Mouse (Mus musculus): Measurements from ENCODE around the gene Gm17657. TPM values are rescaled to one million over a fixed set of nuclear protein-coding genes. Genes with fewer than 3 reads are reported as not detected.

The Gm17657 gene
- polyA plus RNA-seq, 1 experiment from 2014 or later = not detected

GRCm38 (mm10) chr17:29568435-29568834 lies 19.0 kb upstream of the Gm17657 start:
- no peak for DNase-seq (ENCODE audit: low spot score)
- peaks cover 86% of the 10 kb centered on the region for H3K36me3 ChIP-seq
- WGBS = 89% methylated on average over 15 of the region's 15 CpGs
- H3K9me3 ChIP-seq (replicated peaks) = no peaks in the 10 kb centered on the region
- no peak overlapping the region for H3K4me3 ChIP-seq
- no peaks in the 10 kb centered on the region for H3K27me3 ChIP-seq (ENCODE audit: low read depth, poor library complexity, severe bottlenecking)
- H3K27ac ChIP-seq = no peak overlapping the region
- 0 out of 2 replicates have a peak, but pooled peaks cover 8% of the 10 kb centered on the region for H3K4me1 ChIP-seq

GRCm38 (mm10) chr17:29565521-29565920 lies 16.1 kb upstream of the Gm17657 start:
- H3K4me3 ChIP-seq = no peak overlapping the region
- 98% methylated on average over 5 of the region's 5 CpGs for WGBS
- DNase-seq (ENCODE audit: low spot score) = no peak

GRCm38 (mm10) chr17:29558476-29558875 lies 9.0 kb upstream of the Gm17657 start:
- Histone ChIP-seq H3K4me3 (no peak overlapping the region), H3K9me3 (replicated peaks) (no peaks in the 10 kb centered on the region), H3K4me1 (no peaks in the 10 kb centered on the region), H3K27ac (no peak overlapping the region), H3K27me3 (ENCODE audit: low read depth, poor library complexity, severe bottlenecking) (no peaks in the 10 kb centered on the region), H3K36me3 (peaks cover 31% of the 10 kb centered on the region)
- 76% methylated on average over 5 of the region's 5 CpGs for WGBS
- no peak for DNase-seq (ENCODE audit: low spot score)

More at GRCm38 (mm10) chr17:29565521-29565920, 16.1 kb upstream of the Gm17657 start:
- no peaks in the 10 kb centered on the region for H3K27me3 ChIP-seq (ENCODE audit: low read depth, poor library complexity, severe bottlenecking)
- 0 out of 2 replicates have a peak, but pooled peaks cover 8% of the 10 kb centered on the region for H3K4me1 ChIP-seq
- H3K36me3 ChIP-seq = peaks cover 57% of the 10 kb centered on the region
- no peak overlapping the region for H3K27ac ChIP-seq
- H3K9me3 ChIP-seq (replicated peaks) = no peaks in the 10 kb centered on the region

GRCm38 (mm10) chr17:29556893-29557292 lies 7.5 kb upstream of the Gm17657 start:
- H3K4me3 ChIP-seq = no peak overlapping the region
- no peaks in the 10 kb centered on the region for H3K27me3 ChIP-seq (ENCODE audit: low read depth, poor library complexity, severe bottlenecking)
- H3K4me1 ChIP-seq = no peaks in the 10 kb centered on the region
- no peak overlapping the region for H3K27ac ChIP-seq
- WGBS = 85% methylated on average over 7 of the region's 7 CpGs
- no peak for DNase-seq (ENCODE audit: low spot score)
- no peaks in the 10 kb centered on the region for H3K9me3 ChIP-seq (replicated peaks)
- H3K36me3 ChIP-seq = peaks cover 31% of the 10 kb centered on the region

- Histone ChIP-seq H3K36me3 (peaks cover 31% of the 10 kb centered on the region), H3K9me3 (replicated peaks) (no peaks in the 10 kb centered on the region), H3K4me3 (no peak overlapping the region), H3K27me3 (ENCODE audit: low read depth, poor library complexity, severe bottlenecking) (no peaks in the 10 kb centered on the region), H3K27ac (no peak overlapping the region), H3K4me1 (no peaks in the 10 kb centered on the region)
- WGBS = 93% methylated on average over 10 of the region's 10 CpGs
- DNase-seq (ENCODE audit: low spot score) = no peak
Observed at GRCm38 (mm10) chr17:29556456-29556855, 7.0 kb upstream of the Gm17657 start.

- H3K4me1 ChIP-seq = peaks cover 19% of the 10 kb centered on the region
- DNase-seq (ENCODE audit: low spot score) = no peak
- peaks cover 22% of the 10 kb centered on the region for H3K36me3 ChIP-seq
- H3K27ac ChIP-seq = no peak overlapping the region
- no peak overlapping the region for H3K4me3 ChIP-seq
- no peaks in the 10 kb centered on the region for H3K27me3 ChIP-seq (ENCODE audit: low read depth, poor library complexity, severe bottlenecking)
- no peaks in the 10 kb centered on the region for H3K9me3 ChIP-seq (replicated peaks)
Observed at GRCm38 (mm10) chr17:29554176-29554575, 4.7 kb upstream of the Gm17657 start.

GRCm38 (mm10) chr17:29552162-29552732 lies 2.8 kb upstream of the Gm17657 start, which contains the start of gene Tmem217:
Gene Tmem217, minus strand, starts transcription at chr17:29552385.
- WGBS = 89% methylated on average over 5 of the region's 5 CpGs
- Histone ChIP-seq H3K4me3 (no peak within 1 kb of the TSS), H3K9me3 (replicated peaks) (no peaks in the 10 kb centered on the region), H3K27ac (no peak within 1 kb of the TSS), H3K27me3 (ENCODE audit: low read depth, poor library complexity, severe bottlenecking) (0 out of 2 replicates have a peak, but pooled peaks cover 3% of the 10 kb centered on the region), H3K4me1 (peaks cover 20% of the 10 kb centered on the region), H3K36me3 (peaks cover 17% of the 10 kb centered on the region)
- DNase-seq (ENCODE audit: low spot score) = no peak

- WGBS = 68% methylated on average over 6 of the region's 6 CpGs
- no peak overlapping the region for H3K27ac ChIP-seq
Observed at GRCm38 (mm10) chr17:29551019-29551418, 1.6 kb upstream of the Gm17657 start.

GRCm38 (mm10) chr17:29548994-29549393 lies 444 bp downstream of the Gm17657 start:
- peak overlapping the region; percentile 99; the same call in 1 of the 2 replicates for H3K4me3 ChIP-seq
- H3K27me3 ChIP-seq (ENCODE audit: low read depth, poor library complexity, severe bottlenecking) = 0 out of 2 replicates have a peak, but pooled peaks cover 3% of the 10 kb centered on the region
- WGBS = 61% methylated on average over 8 of the region's 8 CpGs
- no peaks in the 10 kb centered on the region for H3K36me3 ChIP-seq
- no peak overlapping the region for H3K27ac ChIP-seq
- DNase-seq (ENCODE audit: low spot score) = no peak
- peaks cover 20% of the 10 kb centered on the region for H3K4me1 ChIP-seq
- no peaks in the 10 kb centered on the region for H3K9me3 ChIP-seq (replicated peaks)

More at GRCm38 (mm10) chr17:29551019-29551418, 1.6 kb upstream of the Gm17657 start:
- Histone ChIP-seq H3K27me3 (ENCODE audit: low read depth, poor library complexity, severe bottlenecking) (0 out of 2 replicates have a peak, but pooled peaks cover 3% of the 10 kb centered on the region), H3K9me3 (replicated peaks) (no peaks in the 10 kb centered on the region), H3K36me3 (peaks cover 9% of the 10 kb centered on the region; the same call in 1 of the 2 replicates), H3K4me1 (peaks cover 20% of the 10 kb centered on the region), H3K4me3 (peak overlapping the region; percentile 99; the same call in 1 of the 2 replicates)
- DNase-seq (ENCODE audit: low spot score) = no peak

GRCm38 (mm10) chr17:29548494-29548893 lies 944 bp downstream of the Gm17657 start:
- 73% methylated on average over 3 of the region's 3 CpGs for WGBS
- Histone ChIP-seq H3K27ac (no peak overlapping the region), H3K4me1 (peaks cover 20% of the 10 kb centered on the region), H3K4me3 (no peak overlapping the region), H3K27me3 (ENCODE audit: low read depth, poor library complexity, severe bottlenecking) (0 out of 2 replicates have a peak, but pooled peaks cover 3% of the 10 kb centered on the region), H3K9me3 (replicated peaks) (no peaks in the 10 kb centered on the region), H3K36me3 (no peaks in the 10 kb centered on the region)
- DNase-seq (ENCODE audit: low spot score) = no peak

- no peak overlapping the region for H3K4me3 ChIP-seq
- 94% methylated on average over 5 of the region's 5 CpGs for WGBS
- DNase-seq (ENCODE audit: low spot score) = no peak
- H3K27me3 ChIP-seq (ENCODE audit: low read depth, poor library complexity, severe bottlenecking) = 0 out of 2 replicates have a peak, but pooled peaks cover 3% of the 10 kb centered on the region
- peaks cover 9% of the 10 kb centered on the region for H3K4me1 ChIP-seq
- no peak overlapping the region for H3K27ac ChIP-seq
- no peaks in the 10 kb centered on the region for H3K36me3 ChIP-seq
- no peaks in the 10 kb centered on the region for H3K9me3 ChIP-seq (replicated peaks)
Observed at GRCm38 (mm10) chr17:29545241-29545640, 4.2 kb downstream of the Gm17657 start.

- no peak for DNase-seq (ENCODE audit: low spot score)
- no peaks in the 10 kb centered on the region for H3K9me3 ChIP-seq (replicated peaks)
- H3K27ac ChIP-seq = no peak overlapping the region
- H3K36me3 ChIP-seq = no peaks in the 10 kb centered on the region
- 0 out of 2 replicates have a peak, but pooled peaks cover 3% of the 10 kb centered on the region for H3K27me3 ChIP-seq (ENCODE audit: low read depth, poor library complexity, severe bottlenecking)
- H3K4me3 ChIP-seq = no peak overlapping the region
- H3K4me1 ChIP-seq = no peaks in the 10 kb centered on the region
- WGBS = 78% methylated on average over 2 of the region's 2 CpGs
Observed at GRCm38 (mm10) chr17:29544064-29544463, 5.4 kb downstream of the Gm17657 start.

- Histone ChIP-seq H3K4me3 (no peak overlapping the region), H3K36me3 (no peaks in the 10 kb centered on the region), H3K9me3 (replicated peaks) (no peaks in the 10 kb centered on the region), H3K27ac (no peak overlapping the region), H3K27me3 (ENCODE audit: low read depth, poor library complexity, severe bottlenecking) (no peaks in the 10 kb centered on the region), H3K4me1 (no peaks in the 10 kb centered on the region)
- WGBS = 87% methylated on average over 19 of the region's 19 CpGs
- no peak for DNase-seq (ENCODE audit: low spot score)
Observed at GRCm38 (mm10) chr17:29542831-29543690, 6.4 kb downstream of the Gm17657 start.

All from limb, embryonic 10.5 days (tissue).